Mouse (Mus musculus) CD4-positive, CD25-positive, alpha-beta regulatory T cell, adult 2 months (primary cell): ENCODE results near the gene C2cd3.
"Not testable (repeated sequence)": the region's sequence is repeated elsewhere in the genome, so short reads cannot be mapped to it uniquely, and the experiment has no call there.

Experiments
- DNase-seq: peaks from one replicate; pipeline ENCODE4 v3.0.0-alpha.2; 2012; ENCODE audit warnings: low read depth, low spot score

Gene C2cd3

GRCm38 (mm10) chr7:100470796-100471406, 98.9 kb downstream of the C2cd3 start:
- no peak for DNase-seq

DNA sequence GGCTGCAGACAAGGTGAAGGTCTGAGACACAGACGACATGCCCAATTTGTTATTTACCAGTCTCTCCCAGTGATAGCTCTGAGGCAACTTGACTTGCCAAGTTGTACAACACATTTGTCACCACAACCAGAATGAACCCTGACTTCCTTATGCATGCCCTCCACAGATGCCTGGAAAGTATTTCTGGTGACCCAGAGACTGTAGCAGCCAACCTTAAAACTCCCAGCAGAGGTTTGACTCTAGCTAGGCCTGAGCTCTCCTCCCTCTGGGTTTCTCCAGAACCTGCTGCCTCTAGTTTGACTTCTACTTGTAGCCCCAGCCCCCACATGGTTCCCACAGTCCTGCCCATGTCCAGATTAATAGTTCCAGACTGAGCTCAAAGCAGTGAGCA, 99.4 kb downstream of the C2cd3 start:
- DNase-seq: no peak

DNA sequence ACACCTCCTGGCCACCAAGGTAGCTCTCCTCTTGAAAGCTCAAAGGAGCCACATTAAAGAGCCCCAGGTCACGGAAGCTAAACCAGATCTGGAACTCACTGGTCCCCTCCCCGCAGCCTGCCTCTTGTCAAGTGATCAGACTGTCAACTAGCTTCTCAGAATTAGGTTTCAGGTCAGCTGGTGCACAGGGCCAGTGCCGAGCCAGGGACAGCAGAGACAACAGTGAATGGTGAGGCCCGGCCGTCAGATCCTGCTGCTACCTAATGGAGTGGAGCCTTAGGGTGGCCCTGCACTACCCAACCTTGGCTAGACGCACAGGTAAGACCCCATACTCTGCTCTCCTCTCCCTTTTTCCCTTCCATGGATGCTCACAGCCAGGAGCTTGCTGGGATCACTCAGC, 100.7 kb downstream of the C2cd3 start, which contains the start of gene Ucp3:
Ucp3 (plus strand) TSS at position 214 of the 400 bp plus-strand sequence.
- DNase-seq: no peak

DNA sequence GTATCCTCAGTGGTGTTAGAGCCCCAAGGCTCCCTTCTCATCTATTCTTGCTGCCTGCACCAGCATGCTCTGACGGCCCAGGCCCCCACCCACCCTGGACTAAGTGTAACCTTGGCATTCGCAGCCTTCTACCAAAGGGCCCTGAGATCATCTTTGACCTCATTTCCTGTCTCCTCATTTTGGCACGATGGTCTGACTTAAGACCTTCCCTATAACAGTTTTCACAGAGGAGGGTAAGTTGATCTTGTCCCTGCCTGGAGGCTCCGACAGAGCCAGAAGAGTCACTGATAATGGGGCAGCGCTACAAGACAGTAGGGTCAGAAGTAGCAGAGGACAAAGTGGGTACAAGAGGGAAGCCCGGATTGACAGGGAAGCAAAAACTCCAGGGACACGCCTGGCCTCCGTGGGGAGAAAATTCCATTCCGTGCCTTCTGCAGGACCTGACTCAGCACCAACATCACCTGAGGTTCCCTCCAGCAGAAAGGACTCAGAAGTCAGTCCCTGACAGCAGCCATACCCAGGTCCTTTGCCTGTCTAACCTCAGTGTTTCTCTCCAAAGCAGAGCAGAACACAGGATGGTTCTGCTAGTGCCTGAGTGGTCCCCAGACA, 101.9 kb downstream of the C2cd3 start:
- no peak for DNase-seq

DNA sequence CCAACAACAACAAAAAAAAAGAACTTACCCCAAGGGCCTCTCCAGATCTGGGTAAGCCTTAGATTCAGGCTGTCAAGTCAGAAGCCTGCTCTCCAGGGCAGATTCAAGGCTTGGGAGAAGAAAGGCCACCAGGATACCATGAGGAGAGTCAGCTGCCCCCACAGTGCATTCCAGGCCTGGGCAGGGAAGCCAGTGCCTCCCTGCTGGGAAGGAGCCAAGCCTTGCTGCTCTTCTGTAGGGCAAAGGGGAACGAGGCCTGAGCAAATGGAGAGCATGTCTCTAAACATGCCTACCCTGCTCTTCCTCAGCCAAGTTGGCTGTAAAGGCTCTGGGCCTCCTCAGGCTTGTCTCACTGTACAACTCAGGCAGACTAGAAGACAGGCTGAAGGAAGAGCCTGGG, 102.6 kb downstream of the C2cd3 start:
- DNase-seq: no peak

GRCm38 (mm10) chr7:100479100-100479822, 107.2 kb downstream of the C2cd3 start:
- no peak for DNase-seq

- no peak for DNase-seq
Observed at GRCm38 (mm10) chr7:100479823-100480164, 107.8 kb downstream of the C2cd3 start.

- DNase-seq: no peak
Observed at GRCm38 (mm10) chr7:100480175-100480574, 108.1 kb downstream of the C2cd3 start.

GRCm38 (mm10) chr7:100482046-100482445, 110.0 kb downstream of the C2cd3 start:
- DNase-seq: not testable (repeated sequence)

GRCm38 (mm10) chr7:100484493-100484892, 112.5 kb downstream of the C2cd3 start:
- no peak for DNase-seq

- DNase-seq: no peak
Observed at GRCm38 (mm10) chr7:100487301-100487700, 115.3 kb downstream of the C2cd3 start.

- no peak for DNase-seq
Observed at GRCm38 (mm10) chr7:100488474-100489048, 116.5 kb downstream of the C2cd3 start.

DNA sequence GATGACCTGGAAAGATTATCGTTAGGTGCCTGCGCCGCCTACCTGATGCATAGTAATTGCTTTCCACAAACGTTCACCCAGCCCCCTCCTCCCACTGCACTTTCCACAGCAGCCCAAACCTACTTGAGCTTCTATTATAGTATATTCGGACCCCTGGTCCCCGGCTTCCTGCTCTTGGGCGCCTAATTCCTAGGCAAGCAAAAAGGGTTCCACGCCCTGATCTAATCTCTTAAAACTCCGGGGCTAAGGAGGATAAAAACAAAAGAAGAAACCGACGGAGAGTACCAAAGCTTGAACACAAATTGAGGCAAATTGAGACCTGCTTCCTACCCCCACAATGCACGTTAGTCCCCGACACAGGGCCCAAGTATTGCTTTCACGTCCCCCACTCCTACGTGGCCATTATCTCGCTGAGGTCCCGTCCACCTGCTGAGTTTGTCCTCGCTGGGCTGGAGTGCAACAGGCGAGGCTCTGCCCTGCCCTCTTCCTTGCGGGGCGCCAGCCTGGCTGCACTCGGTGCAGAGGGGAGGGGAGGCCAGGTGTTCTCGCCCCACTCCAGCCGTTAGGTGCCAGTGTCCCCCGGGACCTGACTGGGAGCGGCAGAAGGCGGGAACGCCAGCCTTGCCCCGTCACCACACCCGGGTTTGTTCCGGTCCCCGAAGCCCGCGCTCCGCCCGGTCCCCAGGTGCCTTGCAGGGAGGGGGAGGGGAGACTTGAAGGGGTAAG, 120.5 kb downstream of the C2cd3 start:
- DNase-seq: peak; percentile 67

- DNase-seq: peak; percentile 96
Observed at GRCm38 (mm10) chr7:100493117-100493483, 121.1 kb downstream of the C2cd3 start, which contains the start of gene Ucp2. TSS of gene Ucp2 (plus strand) at chr7:100493337.

GRCm38 (mm10) chr7:100493484-100494414, 121.7 kb downstream of the C2cd3 start:
- peak; percentile 82 for DNase-seq

DNA sequence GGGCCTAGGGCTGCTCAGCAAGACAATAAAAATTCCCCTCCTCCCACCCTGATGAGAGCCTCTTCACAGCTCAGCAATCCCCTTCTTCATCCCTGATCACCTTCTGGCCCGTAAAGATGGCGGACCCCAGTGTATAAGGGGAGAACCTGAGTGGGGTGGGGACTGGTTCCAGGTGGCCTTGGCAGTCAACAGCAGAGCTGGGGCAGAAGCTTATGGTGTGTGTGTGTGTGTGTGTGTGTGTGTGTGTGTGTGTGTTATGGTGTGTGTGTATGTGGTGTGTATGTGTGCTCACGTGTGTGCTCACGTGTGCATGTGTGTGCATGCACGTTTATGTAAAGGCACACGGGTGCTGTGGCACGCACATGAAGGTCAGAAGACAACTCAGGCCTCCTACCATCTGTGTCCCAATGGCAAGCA, 122.4 kb downstream of the C2cd3 start:
- peak; percentile 73 for DNase-seq

GRCm38 (mm10) chr7:100495042-100495441, 123.0 kb downstream of the C2cd3 start:
- DNase-seq: peak; percentile 55

GRCm38 (mm10) chr7:100495581-100496251, 123.7 kb downstream of the C2cd3 start:
- peak; percentile 95 for DNase-seq

GRCm38 (mm10) chr7:100496371-100496770, 124.3 kb downstream of the C2cd3 start:
- peak; percentile 22 for DNase-seq

DNA sequence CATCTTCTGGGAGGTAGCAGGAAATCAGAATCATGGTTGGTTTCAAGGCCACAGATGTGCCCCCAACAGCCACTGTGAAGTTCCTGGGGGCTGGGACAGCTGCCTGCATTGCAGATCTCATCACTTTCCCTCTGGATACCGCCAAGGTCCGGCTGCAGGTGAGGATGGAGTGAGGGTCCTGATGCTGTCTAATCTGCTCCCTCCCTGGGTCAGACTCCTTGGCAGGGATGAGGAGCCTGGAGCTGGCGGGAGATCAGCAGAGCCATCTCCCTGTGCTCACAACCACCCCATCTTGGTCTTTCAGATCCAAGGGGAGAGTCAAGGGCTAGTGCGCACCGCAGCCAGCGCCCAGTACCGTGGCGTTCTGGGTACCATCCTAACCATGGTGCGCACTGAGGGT, 124.8 kb downstream of the C2cd3 start:
- DNase-seq: peak; percentile 19
